Mouse (Mus musculus): ENCODE measurements around the gene Ctnnal1.

GRCm38 (mm10) chr4:56815131-56815530 lies 49.9 kb downstream of the Ctnnal1 start:
- TF ChIP-seq E2F4 (IDR thresholded peaks at IDR 0.05; ENCODE audit: insufficient replicate concordance, low read depth, low read length) (no peak), CTCF (conservative IDR thresholded peaks at IDR 0.05 in 1 of 2, IDR thresholded peaks at IDR 0.05 in 1 of 2; ENCODE audit: low read depth in 2 of 2, low read length in 2 of 2) (no peak), IRF4 (IDR thresholded peaks at IDR 0.05; ENCODE audit: low read depth, low read length) (no peak), POLR2A (IDR thresholded peaks at IDR 0.05; ENCODE audit: low read depth, low read length) (no peak), USF1 (IDR thresholded peaks at IDR 0.05; ENCODE audit: low read depth, low read length) (no peak), NELFE (IDR thresholded peaks at IDR 0.05; ENCODE audit: low read depth, low read length) (no peak), RCOR1 (conservative IDR thresholded peaks at IDR 0.05; ENCODE audit: low read depth, low read length) (no peak), MAX (IDR thresholded peaks at IDR 0.05; ENCODE audit: low read length) (no peak), BHLHE40 (IDR thresholded peaks at IDR 0.05; ENCODE audit: low read depth, low read length) (no peak), POLR2AphosphoS2 (IDR thresholded peaks at IDR 0.05; ENCODE audit: low read depth, low read length) (no peak), KAT2A (IDR thresholded peaks at IDR 0.05; ENCODE audit: insufficient replicate concordance, low read length) (no peak), ZC3H11A (IDR thresholded peaks at IDR 0.05; ENCODE audit: low read depth, low read length) (no peak), JUN (IDR thresholded peaks at IDR 0.05; ENCODE audit: insufficient read depth, low read depth, low read length) (no peak), USF2 (conservative IDR thresholded peaks at IDR 0.05; ENCODE audit: low read depth, low read length) (no peak)
